Mouse (Mus musculus): ENCODE results near the gene Ralgds.

DNA sequence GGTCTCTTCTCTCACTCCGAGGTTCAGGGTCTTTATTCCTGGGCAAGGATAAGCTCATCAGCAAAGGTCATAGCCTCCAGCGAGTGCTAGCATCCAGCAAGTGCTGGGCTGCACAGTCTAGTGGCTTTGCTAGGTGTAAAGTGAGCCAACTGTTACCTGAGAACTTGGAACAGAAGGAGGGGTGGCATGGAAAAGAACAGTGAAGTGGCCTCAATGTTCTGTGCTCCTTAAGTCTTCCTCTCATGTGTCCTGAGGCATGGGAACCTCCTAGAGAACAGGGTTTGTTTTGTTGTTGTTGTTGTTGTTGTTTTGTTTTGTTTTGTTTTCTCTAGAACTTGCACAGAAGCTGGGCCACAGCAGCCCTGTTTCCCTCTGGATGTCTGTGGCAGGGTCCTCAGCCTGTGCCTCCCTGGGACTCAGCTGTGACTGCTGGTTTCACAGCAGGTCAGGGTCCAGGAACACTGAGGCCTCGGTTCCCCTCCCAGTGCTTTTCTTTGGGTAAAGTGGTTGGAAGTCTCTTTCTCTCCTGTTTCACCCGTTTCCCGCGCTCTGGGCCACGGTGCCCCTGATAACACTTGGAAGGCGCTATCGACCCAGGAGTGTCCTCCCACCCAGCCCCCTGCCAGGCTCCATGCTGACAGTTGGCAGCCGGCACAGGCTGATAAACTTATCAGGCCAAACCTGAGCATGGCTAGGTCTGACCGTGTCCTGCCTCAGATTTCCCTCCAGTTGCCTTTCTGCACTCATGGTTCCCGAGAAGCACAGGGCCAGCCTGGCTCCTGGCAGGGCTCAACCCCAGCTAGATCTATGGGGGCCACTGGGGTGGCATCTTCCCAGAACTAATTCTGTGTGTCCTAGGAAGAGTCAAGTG lies 89.0 kb downstream of the Ralgds start:
- TF ChIP-seq CTCF (IDR thresholded peaks at IDR 0.05; ENCODE audit: low read depth, low read length) (no peak), POLR2A (IDR thresholded peaks at IDR 0.05; ENCODE audit: insufficient read depth, low read length) (no peak), EP300 (IDR thresholded peaks at IDR 0.05; ENCODE audit: insufficient read depth, low read depth, low read length) (no peak)
